Mouse (Mus musculus) embryonic facial prominence, embryonic 14.5 days (tissue): ENCODE measurements around the gene Ttll13. TPM values are rescaled to one million over a fixed set of nuclear protein-coding genes. Genes with fewer than 3 reads are reported as not detected.

Experiments
- ATAC-seq: fragments of 200-750 bp; cut with Nextera tagmentation; 2 replicates; pipeline ENCODE4 v1.8.0; 2017; ENCODE audit warnings: low read depth, moderate number of reproducible peaks, moderate TSS enrichment
- DNase-seq: peaks from one replicate; pipeline ENCODE4 v3.0.0-alpha.2; 2015; ENCODE audit warnings: low spot score
- H3K27ac ChIP-seq: fragments of 300-500 bp; sonication (generic); replicated peaks from 2 replicates; pipeline ENCODE4 v1.5.1; 2014; ENCODE audit warnings: low read depth, mild to moderate bottlenecking, low read length, moderate library complexity
- H3K27me3 ChIP-seq: fragments of 300-500 bp; sonication (generic); replicated peaks from 2 replicates; pipeline ENCODE4 v1.6.1; 2014; ENCODE audit warnings: low read length; ENCODE audit not compliant: control insufficient read depth, insufficient read depth
- H3K36me3 ChIP-seq: fragments of 300-500 bp; sonication (generic); 2 replicates; pipeline ENCODE4 v1.6.1; 2014; ENCODE audit warnings: low read length, mixed read lengths; ENCODE audit not compliant: control insufficient read depth, insufficient read depth
- H3K4me1 ChIP-seq: fragments of 300-500 bp; sonication (generic); 2 replicates; pipeline ENCODE4 v1.6.1; 2014; ENCODE audit warnings: antibody characterized with exemption, low read length; ENCODE audit not compliant: control insufficient read depth, insufficient read depth
- H3K4me2 ChIP-seq: fragments of 300-500 bp; sonication (generic); 2 replicates; pipeline ENCODE4 v1.6.1; 2014; ENCODE audit warnings: low read depth, mild to moderate bottlenecking, low read length, moderate library complexity, mixed read lengths
- H3K4me3 ChIP-seq: fragments of 300-500 bp; sonication (generic); 2 replicates; pipeline ENCODE4 v1.5.1; 2014; ENCODE audit warnings: low read depth, mild to moderate bottlenecking, low read length
- H3K9ac ChIP-seq: fragments of 300-500 bp; sonication (generic); 2 replicates; pipeline ENCODE4 v1.6.1; 2014; ENCODE audit warnings: low read depth, mild to moderate bottlenecking, low read length, moderate library complexity, mixed read lengths
- H3K9me3 ChIP-seq: fragments of 300-500 bp; sonication (generic); 2 replicates; pipeline ENCODE4 v1.6.1; 2016; ENCODE audit warnings: low read length; ENCODE audit not compliant: control insufficient read depth
- WGBS: fragments of 180-500 bp; shearing (Covaris S2); extraction: QIAGEN DNeasy Blood & Tissue Kit; methylation state at CpG from one replicate; pipeline ENCODE4 v1.1.7; 2014; 5-methylcytosine and 5-hydroxymethylcytosine counted together
- polyA plus RNA-seq: library from polyadenylated mRNA; unstranded; fragments of >200 nt; fragmentation: Nextera tagmentation; extraction: Ambion mirVana; gene quantifications from 2 replicates; pipeline ENCODE4 v1.2.1, GENCODE M21; 2014

Gene Ttll13
- polyA plus RNA-seq, 1 experiment from 2014 or later, result 0.79 TPM

GRCm38 (mm10) chr7:80221179-80221750 is 24.9 kb upstream of the Ttll13 start:
- ATAC-seq, result no peak
- 92% methylated on average over 4 of the region's 4 CpGs for WGBS

GRCm38 (mm10) chr7:80227065-80227464 is 19.1 kb upstream of the Ttll13 start:
- no peak overlapping the region for H3K4me3 ChIP-seq
- no peaks in the 10 kb centered on the region for H3K27me3 ChIP-seq
- WGBS, result 93% methylated on average over 4 of the region's 4 CpGs
- no peaks in the 10 kb centered on the region for H3K9me3 ChIP-seq
- peaks cover 51% of the 10 kb centered on the region for H3K36me3 ChIP-seq
- DNase-seq (no peak), ATAC-seq (no peak)
- H3K4me2 ChIP-seq, result no peak overlapping the region
- no peaks in the 10 kb centered on the region for H3K4me1 ChIP-seq
- no peak overlapping the region for H3K27ac ChIP-seq
- H3K9ac ChIP-seq, result no peak overlapping the region

More at GRCm38 (mm10) chr7:80221179-80221750, 24.9 kb upstream of the Ttll13 start:
- H3K27me3 ChIP-seq, result no peaks in the 10 kb centered on the region
- no peak overlapping the region for H3K4me3 ChIP-seq
- H3K27ac ChIP-seq, result no peak overlapping the region
- H3K4me1 ChIP-seq, result no peaks in the 10 kb centered on the region
- no peaks in the 10 kb centered on the region for H3K9me3 ChIP-seq
- no peak overlapping the region for H3K9ac ChIP-seq
- H3K4me2 ChIP-seq, result no peak overlapping the region
- no peak for DNase-seq
- H3K36me3 ChIP-seq, result peaks cover 80% of the 10 kb centered on the region

- Histone ChIP-seq H3K4me1 (peaks cover 6% of the 10 kb centered on the region; the same call in 1 of the 2 replicates), H3K27ac (no peak overlapping the region), H3K27me3 (no peaks in the 10 kb centered on the region), H3K9me3 (no peaks in the 10 kb centered on the region), H3K36me3 (peaks cover 25% of the 10 kb centered on the region), H3K4me2 (no peak overlapping the region), H3K9ac (no peak overlapping the region), H3K4me3 (no peak overlapping the region)
- ATAC-seq (no peak), DNase-seq (no peak)
- WGBS, result 66% methylated on average over 6 of the region's 6 CpGs
These were observed 16.0 kb upstream of the Ttll13 start for GRCm38 (mm10) chr7:80230196-80230595.

- Histone ChIP-seq H3K9ac (peak overlapping the region; percentile 70), H3K27me3 (no peaks in the 10 kb centered on the region), H3K4me1 (peaks cover 6% of the 10 kb centered on the region; the same call in 1 of the 2 replicates), H3K27ac (no peak overlapping the region), H3K4me2 (peak overlapping the region; percentile 91), H3K9me3 (no peaks in the 10 kb centered on the region), H3K36me3 (peaks cover 13% of the 10 kb centered on the region), H3K4me3 (peak overlapping the region; percentile 74)
- 2% methylated on average over 28 of the region's 29 CpGs for WGBS
- peak; percentile 27 for DNase-seq
- peak; percentile 45; the same call in 1 of the 2 replicates for ATAC-seq
These were observed 14.1 kb upstream of the Ttll13 start for GRCm38 (mm10) chr7:80231971-80232488.

GRCm38 (mm10) chr7:80232489-80233029 is 13.6 kb upstream of the Ttll13 start, which contains the start of the genes Cib1 and Gdpgp1:
Gene Cib1 (minus strand): TSS chr7:80232813.
Gene Gdpgp1 (plus strand): TSS chr7:80232865.
- H3K9me3 ChIP-seq, result no peaks in the 10 kb centered on the region
- WGBS, result 0% methylated on average over 24 of the region's 56 CpGs
- DNase-seq (peak; percentile 97), ATAC-seq (peak; percentile 99)
- peaks cover 7% of the 10 kb centered on the region; the same call in 1 of the 2 replicates for H3K36me3 ChIP-seq
- no peaks in the 10 kb centered on the region for H3K27me3 ChIP-seq
- peak within 1 kb of the TSS; percentile 91 for H3K4me2 ChIP-seq
- peak within 1 kb of the TSS; percentile 72 for H3K9ac ChIP-seq
- peaks cover 6% of the 10 kb centered on the region; the same call in 1 of the 2 replicates for H3K4me1 ChIP-seq
- peak within 1 kb of the TSS; percentile 74 for H3K4me3 ChIP-seq
- H3K27ac ChIP-seq, result no peak within 1 kb of the TSS; the same call in 1 of the 2 replicates

- H3K4me1 ChIP-seq, result peaks cover 6% of the 10 kb centered on the region; the same call in 1 of the 2 replicates
- peak overlapping the region; percentile 91 for H3K4me2 ChIP-seq
- DNase-seq (no peak), ATAC-seq (no peak)
- 80% methylated on average over 9 of the region's 9 CpGs for WGBS
- H3K9ac ChIP-seq, result 0 out of 2 replicates have a peak overlapping the region, but pooled peaks have one; percentile 34
- no peak overlapping the region for H3K27ac ChIP-seq
- no peaks in the 10 kb centered on the region for H3K27me3 ChIP-seq
- peak overlapping the region; percentile 74; the same call in 1 of the 2 replicates for H3K4me3 ChIP-seq
- H3K9me3 ChIP-seq, result no peaks in the 10 kb centered on the region
- H3K36me3 ChIP-seq, result peaks cover 8% of the 10 kb centered on the region
These were observed 12.4 kb upstream of the Ttll13 start for GRCm38 (mm10) chr7:80233799-80234198.

- 94% methylated on average over 10 of the region's 10 CpGs for WGBS
- no peak overlapping the region for H3K4me3 ChIP-seq
- no peak overlapping the region for H3K9ac ChIP-seq
- H3K27ac ChIP-seq, result no peak overlapping the region
- H3K4me2 ChIP-seq, result no peak overlapping the region
- H3K36me3 ChIP-seq, result peaks cover 25% of the 10 kb centered on the region
- DNase-seq, result no peak
- no peaks in the 10 kb centered on the region for H3K27me3 ChIP-seq
- ATAC-seq, result no peak
- peaks cover 6% of the 10 kb centered on the region; the same call in 1 of the 2 replicates for H3K4me1 ChIP-seq
- H3K9me3 ChIP-seq, result no peaks in the 10 kb centered on the region
These were observed 7.6 kb upstream of the Ttll13 start for GRCm38 (mm10) chr7:80238542-80238941.

GRCm38 (mm10) chr7:80241661-80242060 is 4.5 kb upstream of the Ttll13 start:
- DNase-seq, result no peak
- no peak overlapping the region for H3K9ac ChIP-seq
- H3K4me3 ChIP-seq, result no peak overlapping the region
- H3K27me3 ChIP-seq, result no peaks in the 10 kb centered on the region
- H3K27ac ChIP-seq, result no peak overlapping the region
- H3K36me3 ChIP-seq, result peaks cover 25% of the 10 kb centered on the region
- no peaks in the 10 kb centered on the region for H3K4me1 ChIP-seq
- no peak for ATAC-seq
- WGBS, result 82% methylated on average over 4 of the region's 4 CpGs
- no peak overlapping the region for H3K4me2 ChIP-seq
- no peaks in the 10 kb centered on the region for H3K9me3 ChIP-seq
